Mouse (Mus musculus): ENCODE measurements around the gene Timm50.
A peak's percentile ranks its signal among the peaks of the same experiment; 100 is the strongest.

The Timm50 gene

GRCm38 (mm10) chr7:28325293-28325692 lies 13.4 kb upstream of the Timm50 start:
- DNase-seq = no peak

- peak; percentile 14 for DNase-seq
Observed at GRCm38 (mm10) chr7:28321974-28322720, 10.3 kb upstream of the Timm50 start.

DNA sequence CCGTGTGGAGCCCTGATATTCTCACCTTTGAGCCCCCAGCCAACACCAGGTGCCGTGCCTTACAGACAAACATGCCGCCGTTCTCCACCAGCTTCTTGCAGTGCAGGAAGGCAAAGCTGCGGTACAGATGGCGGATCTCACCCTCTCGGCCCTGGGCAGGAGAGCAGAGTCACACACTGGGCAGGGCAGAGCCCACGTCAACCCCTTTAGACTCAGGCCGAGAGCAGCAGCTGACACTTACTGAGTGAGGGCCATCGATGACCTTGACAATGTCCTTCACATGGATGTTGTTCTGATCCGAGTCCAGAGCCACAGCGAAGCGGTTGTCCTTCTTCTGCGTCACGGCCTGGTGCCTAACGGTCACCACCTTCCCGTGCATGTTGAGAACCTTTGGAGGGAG lies 6.8 kb upstream of the Timm50 start:
- DNase-seq = no peak

- DNase-seq = no peak
Observed at GRCm38 (mm10) chr7:28318036-28318435, 6.2 kb upstream of the Timm50 start.

GRCm38 (mm10) chr7:28311151-28311925 lies 534 bp downstream of the Timm50 start:
- DNase-seq = no peak

- no peak for DNase-seq
Observed at GRCm38 (mm10) chr7:28309737-28310136, 2.1 kb downstream of the Timm50 start.

- DNase-seq = peak; percentile 62
Observed at GRCm38 (mm10) chr7:28306216-28306615, 5.7 kb downstream of the Timm50 start.

DNA sequence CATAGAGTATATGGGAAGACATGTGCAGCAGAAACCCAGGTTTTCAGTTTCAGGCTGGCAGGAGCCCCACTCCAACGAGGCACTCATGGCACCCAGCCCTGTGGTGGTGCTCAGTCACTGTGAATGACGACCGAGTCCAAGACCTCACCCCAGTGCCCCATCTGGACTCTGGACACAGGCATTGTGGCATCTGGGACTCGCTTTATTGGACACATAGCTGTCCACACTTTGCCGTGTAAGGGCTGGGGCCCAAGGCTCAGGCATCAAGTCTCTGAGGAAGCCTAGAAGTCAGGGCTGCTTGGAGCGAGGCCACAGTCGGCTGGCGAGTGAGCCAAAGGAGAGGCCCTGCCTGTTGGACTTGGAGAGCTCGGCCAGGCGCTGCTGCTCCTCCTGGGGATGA lies 6.2 kb downstream of the Timm50 start:
- peak; percentile 19 for DNase-seq

GRCm38 (mm10) chr7:28301616-28302433 lies 10.0 kb downstream of the Timm50 start, which contains the start of gene Dll3:
Gene Dll3 (minus strand): TSS chr7:28302238.
- DNase-seq = peak; percentile 65

DNA sequence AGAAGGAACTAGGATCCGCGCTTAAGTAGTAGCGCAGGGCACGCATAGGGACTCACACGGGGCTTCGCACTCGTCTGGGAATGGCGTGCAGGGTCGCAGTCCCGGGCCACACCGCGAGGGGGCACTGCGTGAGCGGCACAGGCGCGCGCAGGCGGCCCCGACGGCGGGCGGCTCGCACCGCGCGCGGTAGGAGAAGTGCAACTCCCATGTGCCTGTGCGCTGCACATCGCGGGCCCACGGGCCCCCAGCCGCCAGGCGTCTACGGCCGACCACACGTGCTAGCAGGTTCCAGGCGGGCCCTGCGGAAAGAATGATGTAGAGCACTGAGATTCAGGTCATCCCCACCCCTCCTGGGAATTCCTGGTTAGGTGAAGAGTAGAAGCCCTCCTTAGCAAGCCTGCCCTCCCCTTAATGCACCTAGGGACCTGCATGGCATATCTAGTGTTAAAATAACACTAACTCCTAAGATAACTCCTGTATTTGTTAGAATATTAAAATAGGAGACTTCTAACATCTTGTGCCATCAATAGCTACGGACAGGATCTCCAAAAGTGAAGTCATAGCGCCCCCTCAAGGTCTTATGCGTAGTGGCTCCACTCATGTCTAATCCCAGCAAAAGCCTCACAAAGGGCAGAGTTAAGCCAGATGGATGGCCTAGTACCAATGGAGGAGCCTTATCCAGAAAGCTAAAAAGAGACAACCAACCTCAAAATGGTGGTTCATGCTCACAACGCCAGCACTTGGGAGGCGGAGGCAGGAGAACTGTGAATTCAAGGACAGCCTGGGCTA lies 12.8 kb downstream of the Timm50 start:
- DNase-seq = peak; percentile 63

DNA sequence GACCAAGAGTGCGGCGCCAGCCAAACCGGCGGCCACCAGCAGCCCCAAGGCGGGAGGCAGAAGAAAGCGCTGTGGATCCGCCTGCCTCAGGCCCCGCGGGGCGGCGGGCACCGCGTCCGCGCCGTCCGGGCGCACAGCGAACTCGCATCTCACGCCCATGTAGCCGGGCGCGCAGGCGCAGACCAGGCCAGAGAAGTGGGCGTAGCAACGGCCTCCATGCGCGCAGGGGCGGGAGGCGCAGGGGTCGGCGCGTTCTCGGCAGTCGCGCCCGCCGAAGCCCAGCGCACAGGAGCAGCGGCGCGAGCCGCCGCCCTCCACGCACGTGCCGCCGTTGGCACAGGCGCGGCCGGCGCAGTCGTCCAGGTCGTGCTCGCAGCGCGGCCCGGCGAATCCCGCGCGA lies 17.4 kb downstream of the Timm50 start:
- peak; percentile 79 for DNase-seq

GRCm38 (mm10) chr7:28290638-28291590 lies 21.0 kb downstream of the Timm50 start, which contains the start of gene Selenov:
Gene Selenov (minus strand): TSS chr7:28291186.
- peak; percentile 16 for DNase-seq

DNA sequence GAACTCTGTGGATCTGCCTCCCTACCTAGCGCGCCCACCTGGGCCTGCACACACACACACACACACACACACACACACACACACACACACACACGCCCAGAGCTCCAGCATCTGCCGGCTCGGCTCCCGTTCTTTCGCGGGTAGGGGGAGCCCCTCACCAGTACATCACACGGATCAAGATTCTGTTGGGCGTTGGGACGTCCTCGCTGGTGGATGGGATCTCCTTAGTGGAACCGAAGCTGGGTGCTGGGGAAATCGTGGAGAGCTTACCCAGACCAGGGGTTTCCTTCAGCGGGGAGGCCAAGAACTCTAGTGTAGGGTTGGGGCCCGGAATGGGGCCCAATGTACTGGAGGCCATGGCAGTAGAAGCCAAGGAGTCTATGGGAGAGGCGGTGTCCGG lies 21.7 kb downstream of the Timm50 start:
- DNase-seq = no peak

DNA sequence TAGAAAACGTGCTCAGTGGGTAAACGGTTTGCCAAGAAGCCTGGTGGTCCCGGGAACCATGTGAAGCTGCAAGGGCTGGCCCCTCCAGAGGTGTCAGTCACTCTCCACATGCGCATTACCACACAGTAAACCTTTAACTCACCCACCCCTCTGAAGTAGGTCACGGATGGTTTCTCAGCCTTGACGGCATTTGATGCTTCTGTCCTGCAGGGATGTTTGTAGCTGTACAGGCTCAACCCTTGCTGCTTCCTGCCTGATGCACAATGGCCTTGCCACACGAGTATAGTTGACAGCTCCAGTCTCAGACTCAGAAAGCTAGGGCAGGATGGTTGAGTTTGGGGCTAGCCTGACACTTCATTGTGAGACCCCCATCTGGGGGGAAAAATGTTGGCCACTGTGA lies 31.2 kb downstream of the Timm50 start:
- DNase-seq = no peak

DNA sequence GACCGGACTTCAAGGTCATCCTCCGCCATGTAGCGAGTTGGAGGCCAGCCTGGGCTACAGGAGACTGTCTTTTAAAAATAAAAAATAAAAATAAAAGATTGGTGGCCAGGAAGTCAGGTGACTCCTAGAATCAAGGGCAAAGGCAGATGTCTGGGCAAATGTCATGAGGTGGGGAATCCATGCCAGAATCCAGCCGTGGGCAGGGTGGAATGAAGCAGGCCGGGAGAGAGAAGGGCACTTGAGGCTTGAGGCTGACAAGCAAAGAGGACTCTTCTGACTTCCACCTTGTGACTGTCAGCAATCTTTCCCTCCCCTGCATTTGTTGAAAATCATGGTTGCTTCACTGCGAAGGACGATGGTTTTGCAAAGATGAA lies 33.6 kb downstream of the Timm50 start:
- no peak for DNase-seq

GRCm38 (mm10) chr7:28277615-28278278 lies 34.1 kb downstream of the Timm50 start, which contains the start of gene Eid2b:
Gene Eid2b (plus strand): TSS chr7:28277739.
- DNase-seq = peak; percentile 97

DNA sequence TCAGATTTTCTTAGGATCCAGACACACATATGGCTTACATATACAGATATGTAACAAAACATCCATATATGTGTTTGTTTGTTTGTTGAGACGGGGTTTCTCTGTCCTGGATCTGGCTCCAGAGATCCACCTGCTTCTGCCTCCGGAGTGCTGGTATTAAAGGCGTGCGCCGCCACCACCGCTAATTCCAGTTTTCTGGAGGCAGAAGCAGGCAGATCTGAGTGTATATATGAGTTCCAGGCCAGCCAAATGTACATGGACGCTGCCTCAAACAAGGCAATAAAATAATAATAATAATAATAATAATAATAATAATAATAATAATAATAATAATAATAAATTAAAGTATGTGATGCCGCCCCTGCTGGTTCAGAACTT lies 34.6 kb downstream of the Timm50 start:
- no peak for DNase-seq

DNA sequence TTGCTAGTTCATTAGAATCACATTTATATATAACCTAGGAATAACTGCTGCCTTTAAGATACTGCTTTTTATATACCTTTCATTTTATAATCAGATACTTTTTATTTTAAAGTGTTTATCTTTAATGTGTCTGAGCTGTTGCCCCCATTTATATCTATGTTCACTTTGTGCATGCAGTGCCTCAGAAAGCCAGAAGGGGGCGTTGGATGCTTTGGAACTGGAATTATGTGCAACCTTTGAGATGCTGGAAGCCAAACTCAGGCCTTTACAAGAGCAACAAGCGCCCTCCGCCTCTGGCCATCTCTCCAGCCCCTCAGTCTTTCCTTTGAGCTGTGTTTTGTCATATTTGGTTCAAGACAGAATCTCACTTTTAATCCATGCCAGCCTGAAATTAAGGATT lies 40.1 kb downstream of the Timm50 start:
- no peak for DNase-seq

GRCm38 (mm10) chr7:28269355-28269754 lies 42.5 kb downstream of the Timm50 start:
- DNase-seq = no peak

GRCm38 (mm10) chr7:28268576-28268975 lies 43.3 kb downstream of the Timm50 start:
- DNase-seq = no peak

Data from kidney, postnatal 14 days (tissue).